Comparison of ENCODE assay signal across 9 mouse cellular contexts in the genomic region with DNA sequence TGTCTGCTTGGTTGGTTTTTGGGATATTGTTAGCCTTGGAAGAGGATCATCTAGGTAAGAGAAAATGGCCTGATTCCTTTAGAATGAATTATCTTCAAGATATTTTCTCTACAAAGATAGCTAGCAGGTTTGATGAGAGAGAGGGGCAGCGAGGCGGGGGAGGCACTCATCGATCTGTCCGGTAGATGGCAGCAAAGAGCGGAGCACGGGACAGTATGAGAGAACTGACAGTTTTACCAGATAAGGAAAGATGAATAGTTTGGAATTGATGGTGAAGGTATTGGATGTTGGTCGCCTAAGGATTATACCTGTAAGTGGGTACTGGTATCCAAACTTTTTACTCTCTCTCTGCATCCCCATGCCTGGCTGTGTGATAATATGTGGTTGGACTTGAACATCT. TPM values are rescaled to one million over a fixed set of nuclear protein-coding genes. Genes with fewer than 3 reads are reported as not detected.
DNase-seq lines count a peak whose midpoint lies in the region; ATAC-seq and TF ChIP-seq lines count a peak whose summit lies in the region.
"Had no signal": no experiment of that assay in that cellular context is flagged by ENCODE, and none has a peak within 500 bp of the region (broad histone marks: within the 10 kb centered on the region; RNA-seq: fewer than 3 reads in every experiment).

No protein-coding gene starts in this region.

- no peak overlapping the region for H3K9ac ChIP-seq in liver, embryonic 12.5 days
- H3K9ac ChIP-seq in lung, postnatal 0 days (replicated peaks; ENCODE audit: low read depth): no peak overlapping the region
- H3K9ac ChIP-seq: stomach, embryonic 15.5 days had no signal

- no peak overlapping the region for H3K27ac ChIP-seq in liver, embryonic 12.5 days
- H3K27ac ChIP-seq in embryonic fibroblast, embryonic 13.5 days (ENCODE audit: insufficient read depth, low read length): no peak overlapping the region
- H3K27ac ChIP-seq in lung, postnatal 0 days (ENCODE audit: low read length): no peak overlapping the region
- H3K27ac ChIP-seq: stomach, embryonic 15.5 days had no signal

- no peak for ATAC-seq in liver, embryonic 12.5 days
- peak; percentile 34; the same call in 1 of the 2 replicates for ATAC-seq in lung, postnatal 0 days

- peak; percentile 93 for TF ChIP-seq CTCF in embryonic fibroblast, embryonic 13.5 days (IDR thresholded peaks at IDR 0.05; ENCODE audit: borderline replicate concordance, insufficient read depth, low read length)
- peak; percentile 98 for TF ChIP-seq CTCF in lung, postnatal 0 days (IDR thresholded peaks at IDR 0.05)

- H3K27me3 ChIP-seq in liver, embryonic 12.5 days (replicated peaks): peaks cover 2% of the 10 kb centered on the region
- H3K27me3 ChIP-seq in lung, postnatal 0 days (replicated peaks; ENCODE audit: insufficient read depth, low read length): no peaks in the 10 kb centered on the region
- H3K27me3 ChIP-seq: stomach, embryonic 15.5 days had no signal

- no peak for TF ChIP-seq EP300 in lung, postnatal 0 days (IDR thresholded peaks at IDR 0.05)

- TF ChIP-seq POLR2A in embryonic fibroblast, embryonic 13.5 days (IDR thresholded peaks at IDR 0.05; ENCODE audit: low read depth, low read length): no peak

- no peak overlapping the region for H3K4me3 ChIP-seq in liver, embryonic 12.5 days
- no peak overlapping the region for H3K4me3 ChIP-seq in embryonic fibroblast, embryonic 13.5 days (ENCODE audit: insufficient read depth, low read length)
- H3K4me3 ChIP-seq in lung, postnatal 0 days (ENCODE audit: low read depth, low read length): no peak overlapping the region
- H3K4me3 ChIP-seq: stomach, embryonic 15.5 days had no signal

- H3K4me2 ChIP-seq in liver, embryonic 12.5 days: no peak overlapping the region
- H3K4me2 ChIP-seq in lung, postnatal 0 days (replicated peaks; ENCODE audit: low read depth, low read length): no peak overlapping the region
- H3K4me2 ChIP-seq: stomach, embryonic 15.5 days had no signal

- H3K4me1 ChIP-seq in liver, embryonic 12.5 days: peaks cover 11% of the 10 kb centered on the region
- no peaks in the 10 kb centered on the region; the same call in 1 of the 2 replicates for H3K4me1 ChIP-seq in embryonic fibroblast, embryonic 13.5 days (ENCODE audit: control insufficient read depth, insufficient read depth, low read length)
- peaks cover 4% of the 10 kb centered on the region; the same call in 1 of the 2 replicates for H3K4me1 ChIP-seq in lung, postnatal 0 days (ENCODE audit: insufficient read depth, low read depth, low read length)
- H3K4me1 ChIP-seq: stomach, embryonic 15.5 days had no signal

- no peaks in the 10 kb centered on the region for H3K9me3 ChIP-seq in liver, embryonic 12.5 days (replicated peaks)
- no peaks in the 10 kb centered on the region for H3K9me3 ChIP-seq in lung, postnatal 0 days (ENCODE audit: low read length)
- H3K9me3 ChIP-seq: stomach, embryonic 15.5 days had no signal

- 3% methylated on average over 7 of the region's 7 CpGs for WGBS in liver, embryonic 12.5 days (ENCODE audit: insufficient replicate concordance)
- 0% methylated on average over 7 of the region's 7 CpGs for WGBS in lung, postnatal 0 days

- peak; percentile 76 for DNase-seq in liver
- peak; percentile 80 to 86 for DNase-seq in adrenal gland, postnatal 36 days
- DNase-seq in kidney, postnatal 10 days: peak; percentile 87
- peak; percentile 67 for DNase-seq in lung, postnatal 0 days (ENCODE audit: low spot score)
- DNase-seq in right cerebral cortex, postnatal 10 days (ENCODE audit: low spot score in 2 of 2): peak; percentile 80 to 85
- DNase-seq in urinary bladder, postnatal 36 days (ENCODE audit: low spot score in 2 of 2): peak; percentile 59 to 70

- no peaks in the 10 kb centered on the region for H3K36me3 ChIP-seq in liver, embryonic 12.5 days
- H3K36me3 ChIP-seq in lung, postnatal 0 days (ENCODE audit: insufficient read depth, low read length): no peaks in the 10 kb centered on the region
- H3K36me3 ChIP-seq: stomach, embryonic 15.5 days had no signal

RNA-seq across cellular contexts. Expression of a gene that starts 14.7 kb away (rescaled TPM):
- 34.7 and 35.8 TPM in 2 replicates for polyA plus RNA-seq in liver, embryonic 12.5 days (2016; fragmentation: Nextera tagmentation; extraction: Ambion mirVana)
- 10 to 100 TPM; 14.0 to 18.1 TPM for total RNA-seq in adrenal gland, postnatal 36 days (2021)
- 17.9 and 19.8 TPM in 2 replicates for polyA plus RNA-seq in embryonic fibroblast, embryonic 13.5 days (2011; ENCODE audit: insufficient read length, low read depth, missing spikeins)
- polyA plus RNA-seq in lung, postnatal 0 days (2015; fragmentation: Nextera tagmentation; extraction: Ambion mirVana): 25.9 and 26.8 TPM in 2 replicates

RNA-seq across cellular contexts. Expression of a gene that starts 19.0 kb away (rescaled TPM):
- 5.6 and 7.5 TPM in 2 replicates for polyA plus RNA-seq in liver, embryonic 12.5 days (2016; fragmentation: Nextera tagmentation; extraction: Ambion mirVana)
- 1 to 10 TPM; 5.7 to 6.0 TPM for total RNA-seq in adrenal gland, postnatal 36 days (2021)
- polyA plus RNA-seq in embryonic fibroblast, embryonic 13.5 days (2011; ENCODE audit: insufficient read length, low read depth, missing spikeins): 14.7 and 20.2 TPM in 2 replicates
- polyA plus RNA-seq in lung, postnatal 0 days (2015; fragmentation: Nextera tagmentation; extraction: Ambion mirVana): 12.0 and 13.2 TPM in 2 replicates
